Mouse (Mus musculus) liver, embryonic 14.5 days (tissue): ENCODE results near the gene Dctn3.

ENCODE experiments used
- CTCF ChIP-seq: IDR thresholded peaks from 2 replicates; pipeline ENCODE4 v1.5.1; 2016; ENCODE audit warnings: antibody characterized with exemption, low read depth, control low read depth
- EP300 ChIP-seq: IDR thresholded peaks from 2 replicates; pipeline ENCODE4 v1.6.1; 2016; ENCODE audit warnings: antibody characterized with exemption, low read depth

GRCm38 (mm10) chr4:41756440-41756839 lies 33.5 kb upstream of the Dctn3 start:
- no peak for TF ChIP-seq CTCF
- no peak for TF ChIP-seq EP300
